In the genomic region with DNA sequence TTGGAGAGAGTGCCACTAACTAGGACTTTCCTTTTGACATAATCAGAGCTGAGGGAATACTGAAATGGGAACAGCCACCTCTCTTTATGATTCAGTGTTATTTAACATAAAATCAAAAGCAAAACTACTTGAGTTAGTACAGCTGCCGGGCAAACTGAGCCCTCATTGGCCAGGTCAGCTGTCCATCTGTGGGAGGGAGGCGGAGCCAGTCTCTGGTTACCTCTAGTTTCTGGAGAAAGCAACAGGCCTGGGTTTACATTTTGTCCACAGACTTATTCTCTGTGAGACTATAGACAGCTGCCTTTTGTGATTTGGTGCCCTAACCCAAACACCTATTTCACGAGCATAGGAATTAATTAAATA, we compare ENCODE assay signal across 8 mouse cellular contexts. TPM values are rescaled to one million over a fixed set of nuclear protein-coding genes. Genes with fewer than 3 reads are reported as not detected.
DNase-seq lines count a peak whose midpoint lies in the region; ATAC-seq and TF ChIP-seq lines count a peak whose summit lies in the region.

No protein-coding gene starts in this region.

- peaks cover 78% of the 10 kb centered on the region for H3K4me1 ChIP-seq in embryonic facial prominence, embryonic 13.5 days
- H3K4me1 ChIP-seq in heart, embryonic 11.5 days (ENCODE audit: control insufficient read depth, insufficient read depth, low read length) = peaks cover 49% of the 10 kb centered on the region
- peaks cover 17% of the 10 kb centered on the region for H3K4me1 ChIP-seq in kidney, postnatal 0 days (replicated peaks; ENCODE audit: insufficient read depth, low read length)
- peaks cover 41% of the 10 kb centered on the region for H3K4me1 ChIP-seq in lung, embryonic 14.5 days (ENCODE audit: insufficient read depth)

- 29% methylated on average over 3 of the region's 3 CpGs for WGBS in embryonic facial prominence, embryonic 13.5 days
- 45% methylated on average over 3 of the region's 3 CpGs for WGBS in heart, embryonic 11.5 days (ENCODE audit: insufficient replicate concordance)
- 22% methylated on average over 3 of the region's 3 CpGs for WGBS in kidney, postnatal 0 days
- 7% methylated on average over 3 of the region's 3 CpGs for WGBS in lung, embryonic 14.5 days

- no peak overlapping the region for H3K9ac ChIP-seq in embryonic facial prominence, embryonic 13.5 days
- H3K9ac ChIP-seq in heart, embryonic 11.5 days (ENCODE audit: low read depth, low read length) = no peak overlapping the region
- H3K9ac ChIP-seq in kidney, postnatal 0 days (ENCODE audit: low read depth, low read length) = no peak overlapping the region
- H3K9ac ChIP-seq in lung, embryonic 14.5 days = no peak overlapping the region

- H3K27me3 ChIP-seq in embryonic facial prominence, embryonic 13.5 days = peaks cover 15% of the 10 kb centered on the region
- no peaks in the 10 kb centered on the region; the same call in 1 of the 2 replicates for H3K27me3 ChIP-seq in heart, embryonic 11.5 days (ENCODE audit: control insufficient read depth, insufficient read depth, low read length)
- H3K27me3 ChIP-seq in kidney, postnatal 0 days (ENCODE audit: insufficient read depth, low read length) = 0 out of 2 replicates have a peak, but pooled peaks cover 2% of the 10 kb centered on the region
- no peaks in the 10 kb centered on the region for H3K27me3 ChIP-seq in lung, embryonic 14.5 days (ENCODE audit: insufficient read depth, low read length)

- H3K9me3 ChIP-seq in embryonic facial prominence, embryonic 13.5 days = no peaks in the 10 kb centered on the region
- H3K9me3 ChIP-seq in heart, embryonic 11.5 days (replicated peaks; ENCODE audit: control insufficient read depth, low read length) = no peaks in the 10 kb centered on the region
- H3K9me3 ChIP-seq in kidney, postnatal 0 days (replicated peaks; ENCODE audit: low read length) = no peaks in the 10 kb centered on the region
- H3K9me3 ChIP-seq in lung, embryonic 14.5 days (ENCODE audit: low read depth, low read length) = no peaks in the 10 kb centered on the region

- H3K4me2 ChIP-seq in embryonic facial prominence, embryonic 13.5 days = peak overlapping the region; percentile 37
- H3K4me2 ChIP-seq in heart, embryonic 11.5 days = peak overlapping the region; percentile 42
- peak overlapping the region; percentile 31 for H3K4me2 ChIP-seq in kidney, postnatal 0 days (ENCODE audit: low read length)
- peak overlapping the region; percentile 50 for H3K4me2 ChIP-seq in lung, embryonic 14.5 days

- TF ChIP-seq CTCF in kidney, postnatal 0 days (IDR thresholded peaks at IDR 0.05; ENCODE audit: low read depth) = no peak
- TF ChIP-seq CTCF in lung, embryonic 14.5 days (IDR thresholded peaks at IDR 0.05; ENCODE audit: low read depth) = no peak

- H3K4me3 ChIP-seq in embryonic facial prominence, embryonic 13.5 days = peak overlapping the region; percentile 26
- peak overlapping the region; percentile 28 for H3K4me3 ChIP-seq in heart, embryonic 11.5 days (ENCODE audit: low read depth, low read length)
- 0 out of 2 replicates have a peak overlapping the region, but pooled peaks have one; percentile 11 for H3K4me3 ChIP-seq in kidney, postnatal 0 days (replicated peaks; ENCODE audit: low read depth, low read length)
- H3K4me3 ChIP-seq in lung, embryonic 14.5 days (ENCODE audit: low read depth, low read length) = peak overlapping the region; percentile 0; the same call in 1 of the 2 replicates

- peak; percentile 93 for DNase-seq in CD4-positive helper T cell, adult 2 months (ENCODE audit: low read depth, low spot score)
- peak; percentile 90 for DNase-seq in adipocyte (ENCODE audit: low spot score)
- DNase-seq in kidney, postnatal 0 days (ENCODE audit: low spot score) = peak; percentile 93
- DNase-seq in lung, embryonic 14.5 days = peak; percentile 97
- peak; percentile 27 for DNase-seq in retina, postnatal 7 days (ENCODE audit: low read depth, low spot score)
- DNase-seq in urinary bladder, adult 18-20 months (ENCODE audit: low spot score in 2 of 2) = peak; percentile 91 to 97

- H3K27ac ChIP-seq in embryonic facial prominence, embryonic 13.5 days = peak overlapping the region; percentile 82
- peak overlapping the region; percentile 76 for H3K27ac ChIP-seq in heart, embryonic 11.5 days (ENCODE audit: low read depth, low read length)
- H3K27ac ChIP-seq in kidney, postnatal 0 days = peak overlapping the region; percentile 82
- peak overlapping the region; percentile 93 for H3K27ac ChIP-seq in lung, embryonic 14.5 days (ENCODE audit: low read depth)

- no peak for ATAC-seq in embryonic facial prominence, embryonic 13.5 days (ENCODE audit: insufficient number of reproducible peaks, insufficient read depth, low FRiP score, low TSS enrichment, low read depth)
- no peak for ATAC-seq in heart, embryonic 11.5 days (replicated peaks; ENCODE audit: insufficient number of reproducible peaks, low FRiP score, low TSS enrichment)
- 0 out of 2 replicates have a peak, but pooled peaks have one; percentile 23 for ATAC-seq in kidney, postnatal 0 days (replicated peaks; ENCODE audit: low FRiP score, low read depth)
- ATAC-seq in lung, embryonic 14.5 days (ENCODE audit: insufficient read depth) = peak; percentile 38

- no peaks in the 10 kb centered on the region for H3K36me3 ChIP-seq in embryonic facial prominence, embryonic 13.5 days
- H3K36me3 ChIP-seq in heart, embryonic 11.5 days (ENCODE audit: control insufficient read depth, insufficient read depth, low read length) = no peaks in the 10 kb centered on the region
- no peaks in the 10 kb centered on the region for H3K36me3 ChIP-seq in kidney, postnatal 0 days (ENCODE audit: insufficient read depth, low read length)
- H3K36me3 ChIP-seq in lung, embryonic 14.5 days (ENCODE audit: insufficient read depth) = no peaks in the 10 kb centered on the region

RNA-seq across cellular contexts. Expression of a gene that starts 4.1 kb away (rescaled TPM):
- polyA plus RNA-seq in embryonic facial prominence, embryonic 13.5 days (2015; fragmentation: Nextera tagmentation; extraction: Ambion mirVana) = 1.5 and 1.9 TPM in 2 replicates
- 1.2 and 1.9 TPM in 2 replicates for polyA plus RNA-seq in heart, embryonic 11.5 days (2014; fragmentation: Nextera tagmentation; extraction: Ambion mirVana)
- polyA plus RNA-seq in kidney, postnatal 0 days (2015; fragmentation: Nextera tagmentation; extraction: Ambion mirVana) = 3.4 and 3.7 TPM in 2 replicates
- polyA plus RNA-seq in lung, embryonic 14.5 days (2014; fragmentation: Nextera tagmentation; extraction: Ambion mirVana) = 4.3 and 6.7 TPM in 2 replicates

RNA-seq across cellular contexts. Expression of a gene that starts 48.7 kb away (rescaled TPM):
- polyA plus RNA-seq in embryonic facial prominence, embryonic 13.5 days (2015; fragmentation: Nextera tagmentation; extraction: Ambion mirVana) = 1.9 and 2.0 TPM in 2 replicates
- polyA plus RNA-seq in heart, embryonic 11.5 days (2014; fragmentation: Nextera tagmentation; extraction: Ambion mirVana) = 0.66 and 1.6 TPM in 2 replicates
- 0.74 and 0.84 TPM in 2 replicates for polyA plus RNA-seq in kidney, postnatal 0 days (2015; fragmentation: Nextera tagmentation; extraction: Ambion mirVana)
- 0.74 and 1.2 TPM in 2 replicates for polyA plus RNA-seq in lung, embryonic 14.5 days (2014; fragmentation: Nextera tagmentation; extraction: Ambion mirVana)

Comparison
In these comparisons a context has a peak if more than half of its experiments do, and no peak if none do; other contexts are left out.
1. DNase-seq: peak in every context shown above with its lines; median percentile 97 in lung, embryonic 14.5 days; 94 in urinary bladder, adult 18-20 months; 93 in CD4-positive helper T cell, adult 2 months; 93 in kidney, postnatal 0 days; 90 in adipocyte; 27 in retina, postnatal 7 days.
2. ATAC-seq: peak in kidney, postnatal 0 days (single experiment) and lung, embryonic 14.5 days (single experiment); none in embryonic facial prominence, embryonic 13.5 days (single experiment) and heart, embryonic 11.5 days (single experiment).
3. Peak in every context shown above with its lines, with median percentiles within 50 percentile points of each other: H3K27ac ChIP-seq, H3K4me2 ChIP-seq and H3K4me3 ChIP-seq.